Mouse (Mus musculus) T-helper 1 cell (primary cell): ENCODE measurements around the gene Clca3b.
"Not testable (repeated sequence)": the region's sequence is repeated elsewhere in the genome, so short reads cannot be mapped to it uniquely, and the experiment has no call there.

Experiments used
- in situ Hi-C: fragments of 300-600 bp; cut with MboI, MseI; formaldehyde crosslinking; loops from one replicate; pipeline ENCODE4 v1.15.1; 2025; ENCODE audit warnings: high pct_unique_total_duplicates

Gene Clca3b

GRCm38 (mm10) chr3:144849014-144849556 lies at the start of gene Clca3b:
TSS of gene Clca3b (minus strand) at chr3:144849357.
- in situ Hi-C loops = not testable (repeated sequence)

GRCm38 (mm10) chr3:144897042-144897678 lies 48.0 kb upstream of the Clca3b start:
- in situ Hi-C loops = no loop called here

DNA sequence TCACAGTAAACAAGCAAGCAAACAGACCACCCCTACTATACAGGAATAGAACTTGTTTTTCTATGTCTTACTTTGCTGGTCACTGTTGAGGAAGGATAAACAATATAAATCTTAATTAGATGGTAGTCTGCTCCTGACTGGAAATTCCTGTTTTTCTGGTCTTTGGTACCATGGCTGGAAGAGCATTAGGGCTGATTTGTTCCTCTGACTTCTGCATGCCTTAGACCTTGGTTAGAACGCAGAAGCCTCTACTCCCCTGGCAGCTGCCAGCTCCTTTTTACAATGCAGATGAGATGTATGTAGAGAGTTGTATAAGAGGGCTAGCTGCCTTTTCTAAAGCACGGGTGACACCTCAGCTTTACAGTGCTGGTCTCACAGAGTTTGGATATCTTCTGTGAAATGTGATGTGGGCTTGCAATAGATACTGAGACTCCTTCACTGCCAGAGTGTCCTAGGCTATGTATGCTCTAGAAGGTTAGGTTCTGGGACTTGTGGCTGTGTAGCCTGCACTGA lies 41.1 kb upstream of the Clca3b start:
- in situ Hi-C loops = no loop called here

GRCm38 (mm10) chr3:144886957-144887356 lies 37.8 kb upstream of the Clca3b start:
- in situ Hi-C loops = no loop called here

DNA sequence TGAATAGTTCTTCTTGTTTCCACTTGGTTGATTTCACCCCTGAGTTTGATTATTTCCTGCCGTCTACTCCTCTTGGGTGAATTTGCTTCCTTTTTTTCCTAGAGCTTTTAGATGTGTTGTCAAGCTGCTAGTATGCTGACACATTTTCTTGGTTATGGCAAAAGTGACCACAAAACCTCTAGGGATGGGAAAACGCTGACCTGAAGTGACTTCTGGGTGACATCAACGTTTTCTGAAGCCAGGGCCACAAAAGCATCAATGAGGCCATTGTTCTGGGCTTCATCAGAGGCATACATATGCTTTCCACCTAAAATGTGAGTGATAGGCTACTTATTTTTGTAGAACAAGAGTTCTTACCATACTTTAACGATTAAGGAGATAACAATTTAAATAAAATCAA lies 22.9 kb upstream of the Clca3b start:
- in situ Hi-C loops = not testable (repeated sequence)

GRCm38 (mm10) chr3:144849584-144849983 lies 427 bp upstream of the Clca3b start:
- in situ Hi-C loops = no loop called here

DNA sequence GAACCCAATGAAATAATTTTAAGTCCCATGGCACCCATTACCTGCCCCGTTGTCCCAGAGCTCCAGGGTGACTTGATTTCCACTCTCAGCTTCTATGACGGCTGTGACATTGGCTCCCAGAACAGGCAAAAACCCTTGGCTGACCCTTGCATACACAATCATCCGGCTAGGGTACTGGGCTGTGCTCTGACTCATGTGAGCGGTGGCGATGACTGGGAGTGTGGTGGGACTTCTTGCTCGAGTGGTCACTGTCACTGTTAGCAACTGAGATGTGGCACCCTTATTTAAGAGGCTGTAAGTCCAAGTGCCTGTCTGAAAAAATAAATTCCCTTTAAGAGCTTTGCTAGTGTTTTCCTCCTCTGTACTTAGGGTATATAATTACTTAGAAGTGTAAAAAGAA lies 21.9 kb downstream of the Clca3b start:
- in situ Hi-C loops = loop anchor here (10.0 kb wide), 1 partner anchor 308 kb away; no protein-coding TSS in a partner anchor

DNA sequence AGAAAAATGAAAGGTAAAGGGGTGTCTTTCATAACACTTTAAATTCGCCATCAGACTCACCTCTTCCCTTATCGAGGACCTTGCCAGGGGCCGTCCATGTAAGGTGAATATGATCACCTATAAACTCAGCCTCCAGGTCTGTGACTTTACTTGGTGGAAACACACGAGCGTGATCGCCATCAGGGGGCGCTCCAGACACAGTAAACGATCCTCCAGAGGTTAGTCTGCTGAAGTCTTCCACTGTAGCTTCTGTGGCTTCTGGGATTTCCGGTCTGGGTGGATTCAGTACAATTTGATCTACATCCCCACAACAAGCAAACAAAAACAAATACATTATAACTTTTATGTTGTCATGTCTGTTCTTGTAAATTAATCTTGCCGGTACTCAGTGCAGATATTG lies 24.0 kb downstream of the Clca3b start:
- in situ Hi-C loops = loop anchor here (10.0 kb wide), 1 partner anchor 310 kb away; no protein-coding TSS in a partner anchor

DNA sequence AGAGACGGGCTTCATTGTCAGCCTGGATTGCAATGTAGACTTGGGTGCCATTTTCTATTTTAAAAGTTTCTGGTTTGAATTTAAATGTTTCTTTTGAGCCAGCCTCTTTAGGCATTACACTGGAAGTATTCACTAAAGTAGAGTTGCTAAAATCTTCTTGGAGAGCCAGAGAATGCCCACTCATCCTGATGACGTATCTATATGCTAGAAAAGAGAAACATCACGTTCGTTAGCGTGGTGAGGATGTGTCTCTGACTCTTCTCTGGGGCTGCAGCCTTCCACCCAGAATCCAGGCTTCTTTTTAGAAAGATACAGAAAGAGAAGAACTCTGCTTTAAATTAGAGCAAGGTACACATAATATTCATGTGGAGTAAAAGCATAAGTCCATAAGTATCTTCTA lies 25.8 kb downstream of the Clca3b start:
- in situ Hi-C loops = loop anchor here (10.0 kb wide), 1 partner anchor 311 kb away; no protein-coding TSS in a partner anchor

GRCm38 (mm10) chr3:144820632-144821031 lies 28.5 kb downstream of the Clca3b start:
- in situ Hi-C loops = loop anchor here (10.0 kb wide), 1 partner anchor 314 kb away; no protein-coding TSS in a partner anchor

DNA sequence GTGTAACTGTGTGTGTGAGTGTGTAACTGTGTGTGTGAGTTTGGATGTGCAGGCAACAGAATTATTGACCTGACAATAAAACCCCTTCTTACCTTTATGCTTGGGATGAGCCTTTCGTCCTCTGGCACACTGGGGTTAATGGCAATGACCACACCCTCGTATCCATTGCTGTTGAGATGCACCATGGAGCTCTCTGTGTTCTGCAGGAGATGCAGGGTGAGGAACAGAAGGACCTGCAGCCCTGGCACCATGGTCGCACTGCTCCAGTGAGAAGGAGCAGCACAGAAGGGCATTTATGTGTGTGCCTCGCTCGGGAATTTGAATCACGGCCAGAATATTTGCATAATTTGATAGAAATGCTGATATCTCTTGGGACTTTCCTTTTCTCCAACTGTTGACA lies 29.9 kb downstream of the Clca3b start, which contains the start of gene Clca3a2:
Clca3a2 (minus strand) TSS at position 276 of the 400 bp plus-strand sequence.
- in situ Hi-C loops = not testable (repeated sequence)

GRCm38 (mm10) chr3:144813336-144813735 lies 35.8 kb downstream of the Clca3b start:
- in situ Hi-C loops = not testable (repeated sequence)

GRCm38 (mm10) chr3:144811821-144812220 lies 37.3 kb downstream of the Clca3b start:
- in situ Hi-C loops = no loop called here

DNA sequence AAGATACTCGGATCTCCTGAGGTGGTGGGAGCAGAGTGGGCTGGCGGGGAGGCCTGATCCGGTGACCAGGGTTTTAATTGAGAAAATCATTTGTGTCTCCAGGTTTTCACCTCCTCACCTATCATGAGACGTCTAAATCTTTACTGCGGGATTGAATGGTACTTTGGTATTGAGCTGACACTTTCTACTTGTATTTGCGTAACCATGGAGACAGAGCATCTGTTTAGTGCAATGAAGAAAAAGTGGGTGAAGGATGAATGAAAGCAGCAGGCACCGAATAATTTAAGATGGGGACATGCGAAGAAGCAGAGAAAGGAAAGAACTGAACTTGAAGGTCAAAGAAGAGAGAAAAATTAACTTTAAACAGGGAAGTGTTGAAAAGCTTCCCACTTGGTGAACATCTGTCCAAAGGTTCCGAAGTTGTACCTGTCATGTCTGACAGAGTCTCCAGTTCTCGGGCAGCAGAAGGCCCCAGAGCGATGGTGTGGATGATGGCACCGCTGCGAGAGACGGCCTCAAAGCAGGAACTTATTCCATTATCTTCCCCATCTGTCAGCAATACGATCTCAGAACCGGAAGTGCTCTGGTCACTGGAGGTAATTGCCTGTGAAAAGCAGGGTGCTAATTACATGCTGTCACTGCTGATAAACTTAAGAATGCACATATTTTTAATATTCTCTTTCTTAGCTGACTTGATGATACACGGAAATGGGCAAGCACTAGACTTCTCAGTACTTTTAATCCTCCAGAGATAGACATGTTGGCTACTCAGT lies 40.8 kb downstream of the Clca3b start:
- in situ Hi-C loops = loop anchor here (5.0 kb wide), 1 partner anchor 41 kb away; no protein-coding TSS in a partner anchor

GRCm38 (mm10) chr3:144806626-144807025 lies 42.5 kb downstream of the Clca3b start:
- in situ Hi-C loops = loop anchor here (5.0 kb wide), 1 partner anchor 39 kb away; no protein-coding TSS in a partner anchor

GRCm38 (mm10) chr3:144801861-144802260 lies 47.3 kb downstream of the Clca3b start:
- in situ Hi-C loops = no loop called here

GRCm38 (mm10) chr3:144785181-144786148 lies 63.7 kb downstream of the Clca3b start:
- in situ Hi-C loops = no loop called here
